Comparison of ENCODE assay signal across 9 mouse cellular contexts in the genomic region with DNA sequence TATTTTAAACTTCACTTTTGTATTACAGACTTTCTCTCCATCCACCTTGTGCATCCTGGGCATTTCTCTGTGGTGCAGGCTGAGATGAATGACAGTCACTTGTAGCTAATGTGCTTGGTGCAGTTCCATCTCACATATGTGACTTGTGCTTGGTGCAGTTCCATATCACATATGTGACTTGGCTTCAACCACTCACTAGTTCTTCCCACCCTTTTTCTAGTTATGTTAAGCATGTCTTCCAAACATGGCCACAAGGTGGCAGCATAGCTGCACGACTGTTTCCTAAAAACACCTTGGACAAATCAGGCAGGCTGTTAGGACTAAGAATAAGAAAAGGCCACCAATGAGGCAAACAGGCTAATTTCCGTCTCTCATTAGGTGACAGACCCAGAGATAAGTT. TPM values are rescaled to one million over a fixed set of nuclear protein-coding genes. Genes with fewer than 3 reads are reported as not detected.
A peak's percentile ranks its signal among the peaks of the same experiment; 100 is the strongest.
DNase-seq lines count a peak whose midpoint lies in the region; ATAC-seq lines count a peak whose summit lies in the region.
"Had no signal": no experiment of that assay in that cellular context is flagged by ENCODE, and none has a peak within 500 bp of the region (broad histone marks: within the 10 kb centered on the region; RNA-seq: fewer than 3 reads in every experiment).

No protein-coding gene starts in this region.

- no peak overlapping the region for H3K27ac ChIP-seq in heart, embryonic 10.5 days
- H3K27ac ChIP-seq in liver, embryonic 13.5 days = no peak overlapping the region
- no peak overlapping the region for H3K27ac ChIP-seq in neural tube, embryonic 14.5 days (ENCODE audit: low read depth, low read length)
- H3K27ac ChIP-seq: embryonic facial prominence, embryonic 15.5 days had no signal

- no peak overlapping the region for H3K4me3 ChIP-seq in heart, embryonic 10.5 days
- no peak overlapping the region for H3K4me3 ChIP-seq in liver, embryonic 13.5 days (replicated peaks)
- H3K4me3 ChIP-seq in neural tube, embryonic 14.5 days (ENCODE audit: low read depth, low read length) = no peak overlapping the region
- H3K4me3 ChIP-seq: embryonic facial prominence, embryonic 15.5 days had no signal

- 3% methylated on average over 2 of the region's 2 CpGs for WGBS in heart, embryonic 10.5 days
- 4% methylated on average over 2 of the region's 2 CpGs for WGBS in liver, embryonic 13.5 days (ENCODE audit: insufficient replicate concordance)
- 0% methylated on average over 2 of the region's 2 CpGs for WGBS in neural tube, embryonic 14.5 days

- H3K4me2 ChIP-seq in liver, embryonic 13.5 days = no peak overlapping the region
- no peak overlapping the region for H3K4me2 ChIP-seq in neural tube, embryonic 14.5 days (ENCODE audit: low read depth, low read length)
- H3K4me2 ChIP-seq: embryonic facial prominence, embryonic 15.5 days had no signal

- no peaks in the 10 kb centered on the region for H3K9me3 ChIP-seq in heart, embryonic 10.5 days
- no peaks in the 10 kb centered on the region for H3K9me3 ChIP-seq in liver, embryonic 13.5 days (replicated peaks)
- no peaks in the 10 kb centered on the region for H3K9me3 ChIP-seq in neural tube, embryonic 14.5 days (ENCODE audit: control insufficient read depth, low read length)
- H3K9me3 ChIP-seq: embryonic facial prominence, embryonic 15.5 days had no signal

- DNase-seq in CD4-positive helper T cell, adult 2 months (ENCODE audit: low read depth, low spot score) = peak; percentile 85
- peak; percentile 89 for DNase-seq in adrenal gland, postnatal 10 days
- peak; percentile 79 for DNase-seq in embryo, embryonic 11.5 days (ENCODE audit: low read depth, low spot score)
- peak; percentile 90 for DNase-seq in heart, embryonic 10.5 days (ENCODE audit: low spot score)
- DNase-seq in kidney, postnatal 25 days = peak; percentile 82 to 95
- peak; percentile 33 for DNase-seq in liver, embryonic 13.5 days
- DNase-seq in testis, postnatal 10 days (ENCODE audit: low spot score) = peak; percentile 91

- no peaks in the 10 kb centered on the region for H3K4me1 ChIP-seq in heart, embryonic 10.5 days
- no peaks in the 10 kb centered on the region for H3K4me1 ChIP-seq in liver, embryonic 13.5 days (replicated peaks)
- H3K4me1 ChIP-seq in neural tube, embryonic 14.5 days (ENCODE audit: control insufficient read depth, insufficient read depth, low read length) = no peaks in the 10 kb centered on the region
- H3K4me1 ChIP-seq: embryonic facial prominence, embryonic 15.5 days had no signal

- no peaks in the 10 kb centered on the region for H3K36me3 ChIP-seq in heart, embryonic 10.5 days
- no peaks in the 10 kb centered on the region for H3K36me3 ChIP-seq in liver, embryonic 13.5 days
- H3K36me3 ChIP-seq in neural tube, embryonic 14.5 days (ENCODE audit: control insufficient read depth, insufficient read depth, low read length) = no peaks in the 10 kb centered on the region
- H3K36me3 ChIP-seq: embryonic facial prominence, embryonic 15.5 days had no signal

- no peak overlapping the region for H3K9ac ChIP-seq in liver, embryonic 13.5 days
- no peak overlapping the region for H3K9ac ChIP-seq in neural tube, embryonic 14.5 days (replicated peaks; ENCODE audit: low read depth, low read length)
- H3K9ac ChIP-seq: embryonic facial prominence, embryonic 15.5 days had no signal

- ATAC-seq in liver, embryonic 13.5 days (ENCODE audit: low read depth) = no peak
- peak; percentile 80 for ATAC-seq in neural tube, embryonic 14.5 days (ENCODE audit: low read depth)

- H3K27me3 ChIP-seq in heart, embryonic 10.5 days (ENCODE audit: insufficient read depth, poor library complexity, severe bottlenecking) = 0 out of 2 replicates have a peak, but pooled peaks cover 6% of the 10 kb centered on the region
- no peaks in the 10 kb centered on the region for H3K27me3 ChIP-seq in liver, embryonic 13.5 days
- H3K27me3 ChIP-seq in neural tube, embryonic 14.5 days (ENCODE audit: control insufficient read depth, insufficient read depth, low read length) = no peaks in the 10 kb centered on the region
- H3K27me3 ChIP-seq: embryonic facial prominence, embryonic 15.5 days had no signal

RNA-seq across cellular contexts. Expression of a gene that starts 13.6 kb away (rescaled TPM):
- under 1 TPM; 0.79 to 0.84 TPM for total RNA-seq in adrenal gland, postnatal 10 days (2021)
- polyA plus RNA-seq in heart, embryonic 10.5 days (2016; fragmentation: Nextera tagmentation; extraction: Ambion mirVana) = 0.06 TPM in 1 of 2 replicates, not detected in the other
- polyA plus RNA-seq in liver, embryonic 13.5 days (2015; fragmentation: Nextera tagmentation; extraction: Ambion mirVana) = 0.44 and 0.87 TPM in 2 replicates
- polyA plus RNA-seq in neural tube, embryonic 14.5 days (2014; fragmentation: Nextera tagmentation; extraction: Ambion mirVana) = 0.07 and 0.54 TPM in 2 replicates

RNA-seq across cellular contexts. Expression of a gene that starts 14.7 kb away (rescaled TPM):
- total RNA-seq in adrenal gland, postnatal 10 days (2021) = 10 to 100 TPM; 33.1 to 43.1 TPM
- polyA plus RNA-seq in heart, embryonic 10.5 days (2016; fragmentation: Nextera tagmentation; extraction: Ambion mirVana) = 36.3 and 46.7 TPM in 2 replicates
- polyA plus RNA-seq in liver, embryonic 13.5 days (2015; fragmentation: Nextera tagmentation; extraction: Ambion mirVana) = 6.9 and 9.2 TPM in 2 replicates
- 5.9 and 12.4 TPM in 2 replicates for polyA plus RNA-seq in neural tube, embryonic 14.5 days (2014; fragmentation: Nextera tagmentation; extraction: Ambion mirVana)

RNA-seq across cellular contexts. Expression of a gene that starts 40.4 kb away (rescaled TPM):
- not detected for total RNA-seq in adrenal gland, postnatal 10 days (2021)
- not detected in 2 replicates for polyA plus RNA-seq in heart, embryonic 10.5 days (2016; fragmentation: Nextera tagmentation; extraction: Ambion mirVana)
- polyA plus RNA-seq in liver, embryonic 13.5 days (2015; fragmentation: Nextera tagmentation; extraction: Ambion mirVana) = not detected in 2 replicates
- not detected in 2 replicates for polyA plus RNA-seq in neural tube, embryonic 14.5 days (2014; fragmentation: Nextera tagmentation; extraction: Ambion mirVana)
- polyA plus RNA-seq: embryonic facial prominence, embryonic 15.5 days had no signal

Comparison
In these comparisons a context has a peak if more than half of its experiments do, and no peak if none do; other contexts are left out.
1. DNase-seq: peak in every context shown above with its lines; median percentile 91 in testis, postnatal 10 days; 90 in heart, embryonic 10.5 days; 89 in adrenal gland, postnatal 10 days; 88 in kidney, postnatal 25 days; 85 in CD4-positive helper T cell, adult 2 months; 79 in embryo, embryonic 11.5 days; 33 in liver, embryonic 13.5 days.